Mouse (Mus musculus): ENCODE measurements around the gene Aldh1b1.

DNA sequence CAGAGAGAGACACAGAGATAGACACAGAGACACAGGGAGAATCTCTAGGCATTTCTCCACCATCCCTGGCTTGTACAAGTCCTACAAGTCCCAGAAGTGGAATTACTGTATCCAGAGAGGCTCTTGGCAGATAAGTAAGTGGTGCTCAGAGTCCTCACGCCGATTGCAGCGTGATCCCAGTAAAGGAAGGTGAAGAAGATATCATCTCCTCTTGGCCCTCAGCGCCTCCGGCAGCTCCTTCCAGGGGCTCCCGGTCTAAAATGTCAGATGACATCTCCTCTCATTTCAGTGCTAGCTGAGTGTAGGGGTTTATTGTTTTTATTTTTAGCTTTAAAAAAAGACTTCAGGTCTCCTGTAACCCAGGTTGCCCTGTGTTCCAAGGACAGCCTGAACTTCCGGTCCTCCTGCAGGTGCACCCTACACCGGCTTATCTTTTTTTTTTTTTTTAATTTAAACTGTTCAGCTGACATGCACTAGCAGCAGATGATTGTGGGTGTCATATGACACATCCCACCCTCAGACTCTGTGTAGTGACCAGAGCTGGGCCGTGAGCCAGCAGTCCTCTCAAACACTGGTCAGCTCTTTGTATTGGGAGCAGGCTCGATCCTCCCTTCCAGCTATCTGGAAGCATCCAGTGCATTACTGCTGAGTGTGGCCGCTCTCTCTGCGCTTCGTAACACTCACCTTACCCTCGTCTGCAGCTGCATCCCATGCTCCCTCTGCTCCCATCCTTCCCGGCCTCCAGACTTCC, 54.8 kb downstream of the Aldh1b1 start:
- no peak for TF ChIP-seq TAL1 (IDR thresholded peaks at IDR 0.05; ENCODE audit: low read length)
- no peak for TF ChIP-seq GATA1 (IDR thresholded peaks at IDR 0.05; ENCODE audit: low read length)

Data from erythroblast, embryonic 14.5 days (primary cell).